ENCODE assay signal across 8 mouse cellular contexts in genomic region chr10:107272131-107272803, GRCm38 (mm10). TPM values are rescaled to one million over a fixed set of nuclear protein-coding genes. Genes with fewer than 3 reads are reported as not detected.
DNase-seq lines count a peak whose midpoint lies in the region; ATAC-seq lines count a peak whose summit lies in the region.

No protein-coding gene starts in this region.

- no peak for ATAC-seq in erythroblast, adult 5-6 weeks (replicated peaks; ENCODE audit: low FRiP score, poor library complexity, severe bottlenecking)
- peak; percentile 85 for ATAC-seq in intestine, embryonic 16.5 days
- ATAC-seq in limb, embryonic 13.5 days (ENCODE audit: low FRiP score, low read depth), result peak; percentile 66
- no peak for ATAC-seq in erythroid progenitor cell, adult 5-6 weeks (replicated peaks; ENCODE audit: low FRiP score, poor library complexity, severe bottlenecking)

- H3K9ac ChIP-seq in intestine, embryonic 16.5 days (ENCODE audit: low read depth, low read length), result peak overlapping the region; percentile 70
- peak overlapping the region; percentile 73 for H3K9ac ChIP-seq in limb, embryonic 13.5 days

- peak overlapping the region; percentile 54 for H3K4me3 ChIP-seq in erythroblast, embryonic 14.5 days (replicated peaks)
- peak overlapping the region; percentile 64 for H3K4me3 ChIP-seq in intestine, embryonic 16.5 days (ENCODE audit: low read length)
- H3K4me3 ChIP-seq in limb, embryonic 13.5 days, result peak overlapping the region; percentile 69

- DNase-seq in cerebellum, postnatal 14 days, result peak; percentile 70 to 77
- DNase-seq in frontal cortex, postnatal 36 days (ENCODE audit: low spot score in 2 of 2), result peak; percentile 45 to 55
- peak; percentile 78 for DNase-seq in neural tube, embryonic 10.5 days (ENCODE audit: extremely low spot score, low spot score)

- H3K27me3 ChIP-seq in erythroblast, embryonic 14.5 days (ENCODE audit: control insufficient read depth), result peaks cover 23% of the 10 kb centered on the region
- H3K27me3 ChIP-seq in intestine, embryonic 16.5 days (replicated peaks; ENCODE audit: control insufficient read depth, insufficient read depth, low read length), result peaks cover 2% of the 10 kb centered on the region; the same call in 1 of the 2 replicates
- H3K27me3 ChIP-seq in limb, embryonic 13.5 days, result peaks cover 47% of the 10 kb centered on the region

- H3K36me3 ChIP-seq in erythroblast, embryonic 14.5 days (ENCODE audit: control insufficient read depth), result no peaks in the 10 kb centered on the region
- no peaks in the 10 kb centered on the region for H3K36me3 ChIP-seq in intestine, embryonic 16.5 days (ENCODE audit: control insufficient read depth, insufficient read depth, low read length)
- no peaks in the 10 kb centered on the region for H3K36me3 ChIP-seq in limb, embryonic 13.5 days

- no peaks in the 10 kb centered on the region for H3K4me1 ChIP-seq in erythroblast, embryonic 14.5 days (ENCODE audit: control insufficient read depth)
- peaks cover 4% of the 10 kb centered on the region; the same call in 1 of the 2 replicates for H3K4me1 ChIP-seq in intestine, embryonic 16.5 days (ENCODE audit: control insufficient read depth, insufficient read depth, low read length)
- 0 out of 2 replicates have a peak, but pooled peaks cover 5% of the 10 kb centered on the region for H3K4me1 ChIP-seq in limb, embryonic 13.5 days

- peaks cover 2% of the 10 kb centered on the region; the same call in 1 of the 2 replicates for H3K9me3 ChIP-seq in erythroblast, embryonic 14.5 days (ENCODE audit: control insufficient read depth, low read length)
- no peaks in the 10 kb centered on the region for H3K9me3 ChIP-seq in intestine, embryonic 16.5 days (ENCODE audit: control insufficient read depth, low read length)
- no peaks in the 10 kb centered on the region for H3K9me3 ChIP-seq in limb, embryonic 13.5 days

- WGBS in intestine, embryonic 16.5 days, result under 1% methylated on average over 41 of the region's 41 CpGs
- under 1% methylated on average over 41 of the region's 41 CpGs for WGBS in limb, embryonic 13.5 days

- peak overlapping the region; percentile 88 for H3K4me2 ChIP-seq in intestine, embryonic 16.5 days (ENCODE audit: low read depth, low read length)
- peak overlapping the region; percentile 99 for H3K4me2 ChIP-seq in limb, embryonic 13.5 days (replicated peaks)

- no peak overlapping the region for H3K27ac ChIP-seq in intestine, embryonic 16.5 days (ENCODE audit: low read length)
- no peak overlapping the region for H3K27ac ChIP-seq in limb, embryonic 13.5 days

RNA-seq across cellular contexts. Expression of gene Lin7a, which starts 0.8 kb away (rescaled TPM):
- not detected in 2 replicates for polyA plus RNA-seq in erythroblast, embryonic 14.5 days (2012)
- total RNA-seq in erythroblast, adult 5-6 weeks (2015; ENCODE audit: low replicate concordance), result not detected in 2 replicates
- not detected in 2 replicates for total RNA-seq in erythroblast, adult 5-6 weeks (2017; ENCODE audit: low replicate concordance)
- 3.0 and 3.9 TPM in 2 replicates for polyA plus RNA-seq in intestine, embryonic 16.5 days (2015; fragmentation: Nextera tagmentation; extraction: Ambion mirVana)
- polyA plus RNA-seq in limb, embryonic 13.5 days (2015; fragmentation: Nextera tagmentation; extraction: Ambion mirVana), result 4.9 and 6.7 TPM in 2 replicates
- total RNA-seq in erythroid progenitor cell, adult 5-6 weeks (2015; ENCODE audit: low replicate concordance), result not detected in 2 replicates
- not detected in 2 replicates for total RNA-seq in erythroid progenitor cell, adult 5-6 weeks (2017; ENCODE audit: low replicate concordance)

Comparison
In these comparisons a context has a peak if more than half of its experiments do, and no peak if none do; other contexts are left out.
1. ATAC-seq: peak in intestine, embryonic 16.5 days (single experiment) and limb, embryonic 13.5 days (single experiment); none in erythroblast, adult 5-6 weeks (single experiment) and erythroid progenitor cell, adult 5-6 weeks (single experiment).
2. Peak in every context shown above with its lines, with median percentiles within 50 percentile points of each other: H3K4me3 ChIP-seq and DNase-seq.